Mouse (Mus musculus): ENCODE measurements around the gene Mecr.

DNA sequence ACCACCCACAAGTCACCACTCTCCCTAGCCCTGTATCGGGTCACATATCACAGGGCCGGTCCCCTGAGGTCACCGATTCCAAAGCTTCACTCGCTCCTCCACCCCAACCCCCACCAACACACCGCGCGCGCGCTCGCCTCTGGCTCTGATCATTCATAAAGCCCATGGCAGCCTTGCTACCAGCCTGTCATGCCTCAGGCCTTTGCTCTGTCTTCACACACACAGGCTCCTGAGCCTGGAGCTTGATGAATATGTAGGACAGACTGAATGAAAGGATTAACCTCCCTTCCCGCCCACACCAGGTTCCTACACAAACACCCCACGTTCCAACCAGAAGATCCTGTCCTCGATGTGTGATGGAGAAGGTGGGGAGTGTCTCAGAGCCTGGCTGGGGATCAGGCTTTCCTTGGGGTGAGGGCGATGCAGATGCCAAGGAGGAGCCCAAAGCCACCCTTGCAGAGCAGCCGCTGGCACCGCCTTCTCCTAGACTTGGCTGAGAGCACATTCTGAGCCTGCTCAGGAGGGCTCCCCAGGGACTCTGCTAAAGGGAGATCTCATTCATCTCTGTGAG is 22.0 kb upstream of the Mecr start:
- TF ChIP-seq CTCF (IDR thresholded peaks at IDR 0.05; ENCODE audit: low read depth, low read length) (no peak), POLR2A (IDR thresholded peaks at IDR 0.05; ENCODE audit: insufficient read depth, low read length) (no peak)

All from ES-Bruce4 (cell line).